Mouse (Mus musculus) hindbrain, embryonic 16.5 days (tissue): ENCODE data around the gene Lipc. TPM values are rescaled to one million over a fixed set of nuclear protein-coding genes. Genes with fewer than 3 reads are reported as not detected.
"Not testable (repeated sequence)": the region's sequence is repeated elsewhere in the genome, so short reads cannot be mapped to it uniquely, and the experiment has no call there.

Experiments used
- ATAC-seq: fragments of 200-750 bp; cut with Nextera tagmentation; 2 replicates; pipeline ENCODE4 v1.8.0; 2017; ENCODE audit warnings: moderate TSS enrichment, moderate library complexity
- H3K27ac ChIP-seq: fragments of 300-500 bp; sonication (generic); 2 replicates; pipeline ENCODE4 v1.5.1; 2014; ENCODE audit warnings: low read depth, mild to moderate bottlenecking, control low read depth, low read length, moderate library complexity
- H3K27me3 ChIP-seq: fragments of 300-500 bp; sonication (generic); replicated peaks from 2 replicates; pipeline ENCODE4 v1.6.1; 2014; ENCODE audit warnings: low read length; ENCODE audit not compliant: control insufficient read depth, insufficient read depth
- H3K36me3 ChIP-seq: fragments of 300-500 bp; sonication (generic); 2 replicates; pipeline ENCODE4 v1.6.1; 2014; ENCODE audit warnings: mild to moderate bottlenecking, low read length, moderate library complexity, mixed read lengths; ENCODE audit not compliant: control insufficient read depth, insufficient read depth
- H3K4me1 ChIP-seq: fragments of 300-500 bp; sonication (generic); 2 replicates; pipeline ENCODE4 v1.6.1; 2014; ENCODE audit warnings: low read depth, low read length; ENCODE audit not compliant: control insufficient read depth, insufficient read depth
- H3K4me2 ChIP-seq: fragments of 300-500 bp; sonication (generic); 2 replicates; pipeline ENCODE4 v1.6.1; 2014; ENCODE audit warnings: mild to moderate bottlenecking, low read length, control low read depth, moderate library complexity
- H3K4me3 ChIP-seq: fragments of 300-500 bp; sonication (generic); 2 replicates; pipeline ENCODE4 v1.5.1; 2014; ENCODE audit warnings: mild to moderate bottlenecking, low read length, control low read depth, moderate library complexity
- H3K9ac ChIP-seq: fragments of 300-500 bp; sonication (generic); 2 replicates; pipeline ENCODE4 v1.6.1; 2014; ENCODE audit warnings: low read depth, mild to moderate bottlenecking, control low read depth, low read length, moderate library complexity
- H3K9me3 ChIP-seq: fragments of 300-500 bp; sonication (generic); 2 replicates; pipeline ENCODE4 v1.6.1; 2014; ENCODE audit warnings: mild to moderate bottlenecking, low read length, moderate library complexity; ENCODE audit not compliant: control insufficient read depth
- WGBS: fragments of 180-500 bp; shearing (Covaris S2); extraction: QIAGEN DNeasy Blood & Tissue Kit; methylation state at CpG from one replicate; pipeline ENCODE4 v1.1.7; 2014; 5-methylcytosine and 5-hydroxymethylcytosine counted together
- polyA plus RNA-seq: library from polyadenylated mRNA; unstranded; fragments of >200 nt; fragmentation: Nextera tagmentation; extraction: Ambion mirVana; gene quantifications from 2 replicates; pipeline ENCODE4 v1.2.1, GENCODE M21; 2015

Lipc gene
- polyA plus RNA-seq, 1 experiment from 2014 or later, result 0.26 TPM

DNA sequence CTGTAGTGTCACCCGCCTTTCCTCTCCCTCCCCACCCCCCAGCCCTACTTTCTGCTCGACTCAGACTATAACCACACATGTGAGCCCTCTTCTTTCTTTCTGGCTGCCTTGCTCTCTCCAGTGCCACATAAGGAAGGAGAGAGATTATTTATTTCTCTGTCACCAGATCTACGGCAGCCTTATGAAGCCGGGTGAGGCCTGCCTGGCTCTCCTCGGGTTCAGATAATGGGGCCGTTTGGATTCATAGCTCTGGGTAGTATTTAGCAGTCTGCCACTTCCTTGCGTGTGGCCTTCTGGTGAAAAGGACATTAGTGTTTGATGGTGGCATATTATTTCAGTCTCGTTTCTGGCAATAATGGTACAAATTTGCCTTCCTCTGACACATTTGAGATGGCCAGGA, 88.0 kb downstream of the Lipc start:
- Histone ChIP-seq H3K4me3 (no peak overlapping the region), H3K4me1 (no peaks in the 10 kb centered on the region), H3K9ac (no peak overlapping the region), H3K36me3 (no peaks in the 10 kb centered on the region), H3K27me3 (no peaks in the 10 kb centered on the region), H3K4me2 (no peak overlapping the region), H3K9me3 (no peaks in the 10 kb centered on the region), H3K27ac (no peak overlapping the region)
- WGBS, result 63% methylated on average over 8 of the region's 8 CpGs
- ATAC-seq, result no peak

DNA sequence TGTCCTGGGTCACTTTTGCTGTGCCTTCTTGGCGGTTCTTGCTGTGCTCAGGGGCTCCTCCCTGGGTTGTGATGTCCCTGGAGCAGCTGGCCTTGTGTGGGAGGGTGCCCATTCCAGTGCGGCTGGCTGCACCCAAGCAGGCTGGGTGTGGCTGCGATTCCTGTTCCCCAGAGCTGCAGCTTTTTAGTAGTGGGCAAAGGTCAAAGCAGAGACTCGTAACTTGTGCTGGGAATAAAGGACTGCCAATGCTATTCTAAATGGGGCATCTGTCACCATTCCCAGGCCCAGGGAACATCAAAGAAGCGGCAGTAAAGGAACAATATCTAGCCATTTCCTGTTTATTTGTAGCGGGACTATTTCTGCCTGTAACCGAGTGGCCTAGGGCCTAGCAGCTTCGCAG, 88.7 kb downstream of the Lipc start:
- H3K9ac ChIP-seq, result no peak overlapping the region
- no peak for ATAC-seq
- WGBS, result 23% methylated on average over 8 of the region's 8 CpGs
- no peaks in the 10 kb centered on the region for H3K36me3 ChIP-seq
- H3K27ac ChIP-seq, result 0 out of 2 replicates have a peak overlapping the region, but pooled peaks have one; percentile 1
- no peak overlapping the region for H3K4me3 ChIP-seq
- no peaks in the 10 kb centered on the region for H3K4me1 ChIP-seq
- H3K27me3 ChIP-seq, result no peaks in the 10 kb centered on the region
- no peak overlapping the region for H3K4me2 ChIP-seq
- no peaks in the 10 kb centered on the region for H3K9me3 ChIP-seq

DNA sequence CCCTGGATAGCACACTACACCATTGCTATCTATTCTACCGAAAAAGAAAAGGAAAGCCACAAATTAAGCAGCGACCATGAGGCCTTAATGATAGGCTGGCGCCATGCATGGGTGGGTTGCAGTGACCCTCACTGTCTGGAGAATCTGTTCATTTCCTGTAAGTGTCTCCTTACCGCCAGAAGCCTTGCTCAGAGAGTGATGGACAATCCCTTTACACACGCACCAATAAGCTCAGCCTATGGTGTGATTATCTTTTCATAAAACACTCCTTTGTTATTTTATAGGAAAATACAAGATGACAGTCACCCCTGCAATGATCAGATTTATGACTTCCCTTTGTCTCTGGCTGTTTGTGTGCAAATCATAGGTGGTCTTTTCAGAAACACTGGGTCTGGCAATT, 92.8 kb downstream of the Lipc start:
- Histone ChIP-seq H3K4me2 (no peak overlapping the region), H3K27me3 (no peaks in the 10 kb centered on the region), H3K4me3 (no peak overlapping the region), H3K4me1 (no peaks in the 10 kb centered on the region), H3K27ac (no peak overlapping the region), H3K9me3 (no peaks in the 10 kb centered on the region), H3K36me3 (no peaks in the 10 kb centered on the region), H3K9ac (no peak overlapping the region)
- 57% methylated on average over 5 of the region's 5 CpGs for WGBS
- no peak for ATAC-seq

DNA sequence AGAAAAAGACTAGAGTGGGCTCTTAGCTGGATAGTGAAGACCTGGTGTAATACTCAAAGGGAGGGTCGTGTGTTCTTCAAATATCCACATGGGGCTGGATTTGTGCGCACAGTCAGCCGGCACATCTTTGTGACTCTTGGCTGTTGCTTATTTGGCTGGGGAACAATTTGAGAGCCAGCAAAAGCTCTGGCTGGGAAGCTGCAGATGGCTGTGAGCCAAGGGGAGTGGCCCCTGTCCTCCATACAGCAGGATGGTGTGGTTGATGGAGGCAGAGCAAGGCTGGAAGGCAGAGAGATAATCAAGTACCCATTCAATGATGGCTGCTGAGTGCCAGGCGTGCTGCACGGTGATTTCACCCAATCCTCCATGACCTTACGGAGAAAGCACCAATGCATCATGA, 96.2 kb downstream of the Lipc start:
- no peaks in the 10 kb centered on the region for H3K9me3 ChIP-seq
- no peak overlapping the region for H3K27ac ChIP-seq
- no peaks in the 10 kb centered on the region for H3K4me1 ChIP-seq
- no peak overlapping the region for H3K9ac ChIP-seq
- no peak overlapping the region for H3K4me3 ChIP-seq
- H3K4me2 ChIP-seq, result no peak overlapping the region
- H3K36me3 ChIP-seq, result no peaks in the 10 kb centered on the region
- ATAC-seq, result peak; percentile 51; the same call in 1 of the 2 replicates
- WGBS, result 60% methylated on average over 6 of the region's 6 CpGs
- no peaks in the 10 kb centered on the region for H3K27me3 ChIP-seq

DNA sequence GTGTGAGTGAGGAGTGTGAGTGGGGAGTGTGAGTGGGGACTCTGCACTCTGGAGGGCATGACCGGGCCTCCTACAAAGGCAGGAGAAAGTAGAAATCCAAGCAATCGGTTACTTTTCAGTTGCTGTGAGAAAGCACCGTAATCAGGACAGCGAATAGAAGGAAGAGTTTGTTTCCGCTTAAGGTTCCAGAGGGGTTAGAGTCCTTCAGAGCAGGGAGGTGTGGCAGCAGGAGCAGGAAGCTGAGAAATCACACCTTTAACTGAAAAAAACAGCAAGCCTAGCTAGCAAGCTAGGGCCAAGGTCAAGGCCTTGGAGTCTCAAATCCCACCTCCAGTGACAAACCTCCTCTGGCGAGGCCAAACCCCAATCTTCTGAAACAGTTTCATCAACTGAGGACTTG, 97.1 kb downstream of the Lipc start:
- Histone ChIP-seq H3K27ac (no peak overlapping the region), H3K4me2 (no peak overlapping the region), H3K27me3 (no peaks in the 10 kb centered on the region), H3K9ac (no peak overlapping the region), H3K9me3 (no peaks in the 10 kb centered on the region), H3K36me3 (no peaks in the 10 kb centered on the region), H3K4me3 (no peak overlapping the region), H3K4me1 (no peaks in the 10 kb centered on the region)
- WGBS, result 89% methylated on average over 6 of the region's 6 CpGs
- ATAC-seq, result no peak

DNA sequence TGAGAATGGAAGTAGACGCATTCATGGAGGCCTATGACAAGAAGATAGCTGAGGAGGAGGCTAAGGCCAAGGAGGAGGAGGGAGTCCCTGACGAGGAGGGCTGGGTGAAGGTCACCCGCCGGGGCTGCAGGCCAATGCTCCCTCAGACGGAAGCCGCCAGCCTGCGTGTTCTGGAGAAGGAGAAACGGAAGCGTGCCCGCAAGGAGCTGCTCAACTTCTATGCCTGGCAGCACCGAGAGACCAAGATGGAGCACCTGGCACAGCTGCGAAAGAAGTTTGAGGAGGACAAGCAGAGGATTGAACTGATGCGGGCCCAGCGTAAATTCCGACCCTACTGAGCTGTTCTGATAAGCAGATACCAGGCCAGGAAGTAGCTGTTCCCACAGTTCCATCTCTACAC, 98.9 kb downstream of the Lipc start:
- not testable (repeated sequence) for H3K36me3 ChIP-seq, H3K27ac ChIP-seq, H3K4me1 ChIP-seq, H3K9ac ChIP-seq, H3K4me2 ChIP-seq, ATAC-seq, H3K27me3 ChIP-seq, H3K4me3 ChIP-seq, H3K9me3 ChIP-seq
- WGBS, result 90% methylated on average over 15 of the region's 15 CpGs

DNA sequence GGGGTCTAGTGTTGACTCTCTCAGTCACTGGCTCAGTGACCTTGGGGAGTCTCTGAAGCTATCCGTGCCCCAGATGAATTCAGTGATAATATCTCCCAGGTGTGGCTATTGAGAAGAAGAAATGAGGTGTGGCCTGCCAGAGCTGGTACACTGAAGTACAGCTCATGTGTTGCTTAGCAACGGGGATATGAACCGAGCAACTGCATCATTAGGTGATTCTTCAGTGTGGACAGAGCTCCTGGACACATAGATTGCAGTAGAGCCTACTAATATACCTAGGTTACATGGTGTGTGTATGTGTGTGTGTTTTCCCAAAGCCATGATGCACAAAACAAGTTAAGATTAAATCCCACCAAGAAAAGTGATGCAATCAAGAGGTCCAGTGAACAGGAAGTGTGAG, 100.5 kb downstream of the Lipc start:
- Histone ChIP-seq H3K9me3 (no peaks in the 10 kb centered on the region), H3K27me3 (no peaks in the 10 kb centered on the region), H3K4me1 (no peaks in the 10 kb centered on the region), H3K27ac (0 out of 2 replicates have a peak overlapping the region, but pooled peaks have one; percentile 50), H3K4me2 (no peak overlapping the region), H3K4me3 (no peak overlapping the region), H3K9ac (no peak overlapping the region), H3K36me3 (no peaks in the 10 kb centered on the region)
- 62% methylated on average over 3 of the region's 3 CpGs for WGBS
- ATAC-seq, result peak; percentile 87

DNA sequence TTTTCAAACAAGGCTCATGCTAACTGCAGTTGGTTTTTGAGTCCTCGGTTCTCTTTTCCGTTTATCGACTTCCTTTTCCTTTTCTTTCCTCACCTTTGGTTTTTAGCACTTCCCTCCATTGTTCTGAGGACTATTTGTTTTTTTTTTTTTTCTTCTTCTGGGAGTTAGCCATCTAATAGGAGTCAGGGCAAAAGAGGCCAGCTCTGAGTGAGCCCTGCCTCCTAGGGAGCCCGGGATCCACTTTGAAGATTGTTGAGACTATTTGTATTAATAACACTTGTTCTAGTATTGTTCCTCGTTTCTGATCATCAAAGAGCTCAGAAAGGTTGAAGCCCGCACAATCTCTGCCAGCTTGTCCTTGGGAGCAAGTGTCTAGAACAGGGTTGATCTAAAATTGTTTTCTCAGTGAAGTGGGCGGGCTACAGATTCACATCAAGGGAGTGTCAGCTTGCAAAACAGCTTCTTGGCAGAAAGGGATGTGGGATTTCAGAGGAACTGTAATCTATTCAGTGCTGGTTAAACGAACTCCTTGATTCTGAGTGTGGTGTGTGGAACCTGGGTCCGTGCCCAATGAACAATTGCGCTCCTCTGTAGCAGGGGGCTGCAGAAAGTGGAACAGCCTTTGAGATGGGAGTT, 103.8 kb downstream of the Lipc start:
- no peaks in the 10 kb centered on the region for H3K9me3 ChIP-seq
- no peaks in the 10 kb centered on the region for H3K27me3 ChIP-seq
- H3K4me2 ChIP-seq, result no peak overlapping the region
- no peak; the same call in 1 of the 2 replicates for ATAC-seq
- no peak overlapping the region for H3K4me3 ChIP-seq
- no peaks in the 10 kb centered on the region for H3K36me3 ChIP-seq
- no peak overlapping the region for H3K9ac ChIP-seq
- WGBS, result 57% methylated on average over 10 of the region's 10 CpGs
- no peak overlapping the region for H3K27ac ChIP-seq
- no peaks in the 10 kb centered on the region for H3K4me1 ChIP-seq

DNA sequence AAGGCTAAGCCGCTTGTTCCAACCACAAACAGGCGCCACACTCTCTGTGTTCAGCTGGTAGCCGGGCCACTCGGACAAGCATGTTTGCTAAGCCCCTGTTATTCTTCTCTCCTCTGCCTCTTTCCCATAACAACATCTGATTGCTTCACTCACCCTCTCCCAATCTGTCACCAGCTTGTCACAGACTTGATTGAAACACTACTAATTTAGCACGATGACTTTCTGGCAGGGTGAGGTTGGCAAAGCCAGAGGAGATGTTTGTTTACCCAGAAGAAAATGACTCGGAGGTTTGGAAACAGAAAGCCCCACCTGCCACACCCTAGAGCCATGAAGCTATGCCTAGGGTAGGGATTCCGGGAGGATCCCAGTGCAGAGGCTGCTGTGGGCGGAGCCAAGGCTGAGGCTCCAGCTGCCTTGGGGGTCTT, 104.4 kb downstream of the Lipc start:
- 45% methylated on average over 8 of the region's 8 CpGs for WGBS
- H3K27me3 ChIP-seq, result no peaks in the 10 kb centered on the region
- H3K4me1 ChIP-seq, result no peaks in the 10 kb centered on the region
- no peaks in the 10 kb centered on the region for H3K9me3 ChIP-seq
- H3K4me2 ChIP-seq, result no peak overlapping the region
- H3K36me3 ChIP-seq, result no peaks in the 10 kb centered on the region
- H3K4me3 ChIP-seq, result no peak overlapping the region
- H3K27ac ChIP-seq, result no peak overlapping the region
- H3K9ac ChIP-seq, result no peak overlapping the region
- ATAC-seq, result no peak

DNA sequence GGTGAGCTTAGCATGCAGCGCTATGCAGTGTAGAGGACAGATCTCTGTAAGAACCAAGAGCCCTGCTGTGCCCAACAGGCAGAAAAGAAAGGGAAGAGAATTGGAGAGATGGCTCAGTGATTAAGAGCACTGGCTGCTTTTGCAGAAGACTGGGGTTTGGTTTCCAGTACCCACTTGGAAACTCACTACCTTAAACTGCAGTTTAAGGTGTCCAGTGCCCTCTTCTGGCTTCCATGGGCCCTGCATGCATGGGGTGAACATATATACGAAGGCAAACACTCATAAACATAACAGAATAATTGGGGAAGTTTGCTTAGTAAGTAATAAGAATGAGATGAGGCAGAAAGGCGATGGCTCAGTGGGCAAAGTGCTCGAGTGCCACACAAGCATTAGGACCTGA, 108.8 kb downstream of the Lipc start:
- ATAC-seq, result no peak
- WGBS, result 90% methylated on average over 4 of the region's 4 CpGs
- Histone ChIP-seq H3K4me1 (no peaks in the 10 kb centered on the region), H3K27ac (no peak overlapping the region), H3K4me3 (no peak overlapping the region), H3K9ac (no peak overlapping the region), H3K27me3 (no peaks in the 10 kb centered on the region), H3K4me2 (no peak overlapping the region), H3K9me3 (no peaks in the 10 kb centered on the region), H3K36me3 (no peaks in the 10 kb centered on the region)
